Comparison of ENCODE assay signal across 18 mouse cellular contexts in genomic region chr14:23237376-23237775, GRCm38 (mm10).
DNase-seq lines count a peak whose midpoint lies in the region; ATAC-seq lines count a peak whose summit lies in the region.
"Had no signal": no experiment of that assay in that cellular context is flagged by ENCODE, and none has a peak within 500 bp of the region (broad histone marks: within the 10 kb centered on the region; RNA-seq: fewer than 3 reads in every experiment).

No protein-coding gene starts in this region.

- peak overlapping the region; percentile 77 for H3K27ac ChIP-seq in heart, embryonic 16.5 days (ENCODE audit: low read length)
- H3K27ac ChIP-seq in midbrain, embryonic 10.5 days (replicated peaks), result no peak overlapping the region
- no peak overlapping the region for H3K27ac ChIP-seq in kidney, embryonic 14.5 days (ENCODE audit: low read depth, low read length)
- H3K27ac ChIP-seq: embryonic facial prominence, embryonic 13.5 days; forebrain, embryonic 10.5 days; hindbrain, embryonic 12.5 days; limb, embryonic 15.5 days; macrophage; midbrain, embryonic 13.5 days had no signal

- WGBS in heart, embryonic 16.5 days, result 35% methylated on average over 2 of the region's 2 CpGs
- WGBS in midbrain, embryonic 10.5 days, result 86% methylated on average over 2 of the region's 2 CpGs
- 78% methylated on average over 2 of the region's 2 CpGs for WGBS in kidney, embryonic 14.5 days

- H3K4me1 ChIP-seq in heart, embryonic 16.5 days (ENCODE audit: control insufficient read depth, insufficient read depth, low read length), result peaks cover 10% of the 10 kb centered on the region
- 0 out of 2 replicates have a peak, but pooled peaks cover 4% of the 10 kb centered on the region for H3K4me1 ChIP-seq in midbrain, embryonic 10.5 days
- no peaks in the 10 kb centered on the region for H3K4me1 ChIP-seq in kidney, embryonic 14.5 days (ENCODE audit: control insufficient read depth, insufficient read depth, low read length)
- H3K4me1 ChIP-seq: embryonic facial prominence, embryonic 13.5 days; limb, embryonic 15.5 days; midbrain, embryonic 13.5 days had no signal

- no peaks in the 10 kb centered on the region for H3K27me3 ChIP-seq in heart, embryonic 16.5 days (ENCODE audit: control insufficient read depth, insufficient read depth, low read length)
- no peaks in the 10 kb centered on the region for H3K27me3 ChIP-seq in midbrain, embryonic 10.5 days (ENCODE audit: low read depth, poor library complexity, severe bottlenecking)
- H3K27me3 ChIP-seq in kidney, embryonic 14.5 days (ENCODE audit: control insufficient read depth, insufficient read depth, low read length), result no peaks in the 10 kb centered on the region
- H3K27me3 ChIP-seq: embryonic facial prominence, embryonic 13.5 days; hindbrain, embryonic 12.5 days; limb, embryonic 15.5 days; midbrain, embryonic 13.5 days had no signal

- H3K4me3 ChIP-seq in heart, embryonic 16.5 days (ENCODE audit: low read length), result no peak overlapping the region
- H3K4me3 ChIP-seq in midbrain, embryonic 10.5 days, result no peak overlapping the region
- no peak overlapping the region for H3K4me3 ChIP-seq in kidney, embryonic 14.5 days (ENCODE audit: low read length)
- H3K4me3 ChIP-seq: embryonic facial prominence, embryonic 13.5 days; forebrain, embryonic 10.5 days; hindbrain, embryonic 12.5 days; layer of hippocampus, adult 2 months; limb, embryonic 15.5 days; midbrain, embryonic 13.5 days had no signal

- no peaks in the 10 kb centered on the region for H3K9me3 ChIP-seq in heart, embryonic 16.5 days (replicated peaks; ENCODE audit: control insufficient read depth, low read length)
- no peaks in the 10 kb centered on the region for H3K9me3 ChIP-seq in midbrain, embryonic 10.5 days (replicated peaks)
- H3K9me3 ChIP-seq in kidney, embryonic 14.5 days (ENCODE audit: control insufficient read depth, low read length), result no peaks in the 10 kb centered on the region
- H3K9me3 ChIP-seq: embryonic facial prominence, embryonic 13.5 days; forebrain, embryonic 10.5 days; hindbrain, embryonic 12.5 days; limb, embryonic 15.5 days; midbrain, embryonic 13.5 days had no signal

- peak; percentile 89 for ATAC-seq in heart, embryonic 16.5 days (replicated peaks; ENCODE audit: extremely low read depth, insufficient read depth, low FRiP score)
- no peak for ATAC-seq in kidney, embryonic 14.5 days (ENCODE audit: low FRiP score, low TSS enrichment)
- ATAC-seq: midbrain, embryonic 13.5 days had no signal

- no peak overlapping the region for H3K4me2 ChIP-seq in heart, embryonic 16.5 days (ENCODE audit: low read depth, low read length)
- H3K4me2 ChIP-seq in kidney, embryonic 14.5 days (replicated peaks; ENCODE audit: low read depth, low read length), result no peak overlapping the region
- H3K4me2 ChIP-seq: embryonic facial prominence, embryonic 13.5 days; hindbrain, embryonic 12.5 days; limb, embryonic 15.5 days; midbrain, embryonic 13.5 days had no signal

- H3K36me3 ChIP-seq in heart, embryonic 16.5 days (ENCODE audit: control insufficient read depth, insufficient read depth), result no peaks in the 10 kb centered on the region
- H3K36me3 ChIP-seq in midbrain, embryonic 10.5 days, result no peaks in the 10 kb centered on the region
- H3K36me3 ChIP-seq in kidney, embryonic 14.5 days (ENCODE audit: control insufficient read depth, insufficient read depth, low read length), result no peaks in the 10 kb centered on the region
- H3K36me3 ChIP-seq: embryonic facial prominence, embryonic 13.5 days; forebrain, embryonic 10.5 days; hindbrain, embryonic 12.5 days; limb, embryonic 15.5 days; midbrain, embryonic 13.5 days had no signal

- DNase-seq in adrenal gland, adult (ENCODE audit: inconsistent age in 2 of 2, low spot score in 1 of 2), result peak; percentile 58 to 59
- no peak for DNase-seq in adrenal gland, adult 18-20 months (ENCODE audit: low spot score in 2 of 2)
- peak; percentile 18 for DNase-seq in urinary bladder, postnatal 14 days (ENCODE audit: low spot score)
- no peak for DNase-seq in urinary bladder, adult 18-20 months (ENCODE audit: low spot score in 2 of 2)
- DNase-seq in midbrain, embryonic 10.5 days (ENCODE audit: low spot score), result no peak
- no peak for DNase-seq in testis, postnatal 14 days (ENCODE audit: low spot score)
- DNase-seq: cerebellum, adult 11-12 months; gastrocnemius, postnatal 25 days; right cerebral cortex, adult 18-20 months had no signal

- no peak overlapping the region for H3K9ac ChIP-seq in heart, embryonic 16.5 days (ENCODE audit: low read length)
- H3K9ac ChIP-seq in kidney, embryonic 14.5 days (ENCODE audit: low read depth, low read length), result no peak overlapping the region
- H3K9ac ChIP-seq: embryonic facial prominence, embryonic 13.5 days; hindbrain, embryonic 12.5 days; limb, embryonic 15.5 days; midbrain, embryonic 13.5 days had no signal

Comparison
In these comparisons a context has a peak if more than half of its experiments do, and no peak if none do; other contexts are left out.
1. DNase-seq: peak in adrenal gland, adult (2 of 2) and urinary bladder, postnatal 14 days (single experiment); none in adrenal gland, adult 18-20 months (0 of 2), urinary bladder, adult 18-20 months (0 of 2), midbrain, embryonic 10.5 days (single experiment) and testis, postnatal 14 days (single experiment).